Mouse (Mus musculus): ENCODE measurements at regions not wholly inside any gene's neighbourhood (a gene's known extent, or its start where the extent isn't known, plus 50 kb on each side); places are given as distances from the start of the nearest gene placed in this dataset.

- no peak overlapping the region for H3K4me2 ChIP-seq (replicated peaks; ENCODE audit: low read depth)
- no peaks in the 10 kb centered on the region for H3K36me3 ChIP-seq (ENCODE audit: control insufficient read depth, insufficient read depth)
- TF ChIP-seq CTCF (IDR thresholded peaks at IDR 0.05; ENCODE audit: low read depth): no peak
- 51% methylated on average over 1 of the region's 1 CpGs for WGBS
- H3K9ac ChIP-seq (ENCODE audit: low read depth, low read length): no peak overlapping the region
- H3K9me3 ChIP-seq (ENCODE audit: control insufficient read depth): no peaks in the 10 kb centered on the region
- no peak for ATAC-seq
- H3K27me3 ChIP-seq (replicated peaks; ENCODE audit: control insufficient read depth, insufficient read depth, low read length): no peaks in the 10 kb centered on the region
- no peak overlapping the region for H3K4me3 ChIP-seq (ENCODE audit: low read depth, low read length)
- H3K27ac ChIP-seq (ENCODE audit: low read depth, low read length): no peak overlapping the region
- H3K4me1 ChIP-seq (replicated peaks; ENCODE audit: control insufficient read depth, insufficient read depth, low read length): no peaks in the 10 kb centered on the region
Observed at GRCm38 (mm10) chr12:90469754-90470153, 268.5 kb downstream of the Dio2 start.

- H3K9ac ChIP-seq (ENCODE audit: low read depth, low read length): no peak overlapping the region
- H3K4me3 ChIP-seq (ENCODE audit: low read depth, low read length): no peak overlapping the region
- no peaks in the 10 kb centered on the region for H3K27me3 ChIP-seq (replicated peaks; ENCODE audit: control insufficient read depth, insufficient read depth, low read length)
- WGBS: 59% methylated on average over 2 of the region's 2 CpGs
- no peak for TF ChIP-seq CTCF (IDR thresholded peaks at IDR 0.05; ENCODE audit: low read depth)
- ATAC-seq: no peak
- H3K4me1 ChIP-seq (replicated peaks; ENCODE audit: control insufficient read depth, insufficient read depth, low read length): no peaks in the 10 kb centered on the region
- H3K9me3 ChIP-seq (ENCODE audit: control insufficient read depth): no peaks in the 10 kb centered on the region
- no peak overlapping the region for H3K4me2 ChIP-seq (replicated peaks; ENCODE audit: low read depth)
- H3K27ac ChIP-seq (ENCODE audit: low read depth, low read length): no peak overlapping the region
- no peaks in the 10 kb centered on the region for H3K36me3 ChIP-seq (ENCODE audit: control insufficient read depth, insufficient read depth)
Observed at GRCm38 (mm10) chr12:90460121-90460520, 278.1 kb downstream of the Dio2 start.

- H3K27me3 ChIP-seq (replicated peaks; ENCODE audit: control insufficient read depth, insufficient read depth, low read length): no peaks in the 10 kb centered on the region
- no peak overlapping the region for H3K27ac ChIP-seq (ENCODE audit: low read depth, low read length)
- no peaks in the 10 kb centered on the region for H3K9me3 ChIP-seq (ENCODE audit: control insufficient read depth)
- no peak overlapping the region for H3K4me3 ChIP-seq (ENCODE audit: low read depth, low read length)
- no peak overlapping the region for H3K9ac ChIP-seq (ENCODE audit: low read depth, low read length)
- TF ChIP-seq CTCF (IDR thresholded peaks at IDR 0.05; ENCODE audit: low read depth): no peak
- no peak for ATAC-seq
- no peak overlapping the region for H3K4me2 ChIP-seq (replicated peaks; ENCODE audit: low read depth)
- H3K36me3 ChIP-seq (ENCODE audit: control insufficient read depth, insufficient read depth): no peaks in the 10 kb centered on the region
- no peaks in the 10 kb centered on the region for H3K4me1 ChIP-seq (replicated peaks; ENCODE audit: control insufficient read depth, insufficient read depth, low read length)
- WGBS: 90% methylated on average over 1 of the region's 1 CpGs
Observed at GRCm38 (mm10) chr12:90440672-90441071, 297.6 kb downstream of the Dio2 start.

GRCm38 (mm10) chr12:90425276-90426063 lies 312.8 kb downstream of the Dio2 start:
- no peak overlapping the region for H3K4me2 ChIP-seq (replicated peaks; ENCODE audit: low read depth)
- no peak overlapping the region for H3K4me3 ChIP-seq (ENCODE audit: low read depth, low read length)
- no peak for ATAC-seq
- 70% methylated on average over 8 of the region's 8 CpGs for WGBS
- H3K9me3 ChIP-seq (ENCODE audit: control insufficient read depth): no peaks in the 10 kb centered on the region
- no peak overlapping the region for H3K27ac ChIP-seq (ENCODE audit: low read depth, low read length)
- H3K4me1 ChIP-seq (replicated peaks; ENCODE audit: control insufficient read depth, insufficient read depth, low read length): no peaks in the 10 kb centered on the region
- no peaks in the 10 kb centered on the region for H3K27me3 ChIP-seq (replicated peaks; ENCODE audit: control insufficient read depth, insufficient read depth, low read length)
- no peak overlapping the region for H3K9ac ChIP-seq (ENCODE audit: low read depth, low read length)
- no peak for TF ChIP-seq CTCF (IDR thresholded peaks at IDR 0.05; ENCODE audit: low read depth)
- H3K36me3 ChIP-seq (ENCODE audit: control insufficient read depth, insufficient read depth): no peaks in the 10 kb centered on the region

GRCm38 (mm10) chr12:90417590-90418221 lies 320.5 kb downstream of the Dio2 start:
- no peaks in the 10 kb centered on the region for H3K27me3 ChIP-seq (replicated peaks; ENCODE audit: control insufficient read depth, insufficient read depth, low read length)
- H3K36me3 ChIP-seq (ENCODE audit: control insufficient read depth, insufficient read depth): no peaks in the 10 kb centered on the region
- H3K9ac ChIP-seq (ENCODE audit: low read depth, low read length): no peak overlapping the region
- H3K4me3 ChIP-seq (ENCODE audit: low read depth, low read length): no peak overlapping the region
- ATAC-seq: no peak
- TF ChIP-seq CTCF (IDR thresholded peaks at IDR 0.05; ENCODE audit: low read depth): no peak
- no peak overlapping the region for H3K27ac ChIP-seq (ENCODE audit: low read depth, low read length)
- H3K4me1 ChIP-seq (replicated peaks; ENCODE audit: control insufficient read depth, insufficient read depth, low read length): no peaks in the 10 kb centered on the region
- no peak overlapping the region for H3K4me2 ChIP-seq (replicated peaks; ENCODE audit: low read depth)
- H3K9me3 ChIP-seq (ENCODE audit: control insufficient read depth): no peaks in the 10 kb centered on the region
- WGBS: 69% methylated on average over 2 of the region's 2 CpGs

- Histone ChIP-seq H3K27me3 (replicated peaks; ENCODE audit: control insufficient read depth, insufficient read depth, low read length) (no peaks in the 10 kb centered on the region), H3K27ac (ENCODE audit: low read depth, low read length) (no peak overlapping the region), H3K4me2 (replicated peaks; ENCODE audit: low read depth) (no peak overlapping the region), H3K9me3 (ENCODE audit: control insufficient read depth) (no peaks in the 10 kb centered on the region), H3K4me3 (ENCODE audit: low read depth, low read length) (no peak overlapping the region), H3K9ac (ENCODE audit: low read depth, low read length) (no peak overlapping the region), H3K36me3 (ENCODE audit: control insufficient read depth, insufficient read depth) (no peaks in the 10 kb centered on the region), H3K4me1 (replicated peaks; ENCODE audit: control insufficient read depth, insufficient read depth, low read length) (no peaks in the 10 kb centered on the region)
- no peak for TF ChIP-seq CTCF (IDR thresholded peaks at IDR 0.05; ENCODE audit: low read depth)
- WGBS: 66% methylated on average over 3 of the region's 3 CpGs
- ATAC-seq: no peak
Observed at GRCm38 (mm10) chr12:90408716-90409115, 329.5 kb downstream of the Dio2 start.
